Mouse (Mus musculus) stomach, embryonic 14.5 days (tissue): Measurements from ENCODE around the gene AW549877. TPM values are rescaled to one million over a fixed set of nuclear protein-coding genes. Genes with fewer than 3 reads are reported as not detected.
A peak's percentile ranks its signal among the peaks of the same experiment; 100 is the strongest.

Source experiments
- ATAC-seq: fragments of 200-750 bp; cut with Nextera tagmentation; 2 replicates; pipeline ENCODE4 v1.8.0; 2017; ENCODE audit warnings: low read depth, moderate TSS enrichment; ENCODE audit not compliant: insufficient number of reproducible peaks, insufficient read depth, low FRiP score
- H3K27ac ChIP-seq: fragments of 300-500 bp; sonication (generic); 2 replicates; pipeline ENCODE4 v1.5.1; 2014; ENCODE audit warnings: mild to moderate bottlenecking, low read length, moderate library complexity, mixed read lengths
- H3K27me3 ChIP-seq: fragments of 300-500 bp; sonication (generic); 2 replicates; pipeline ENCODE4 v1.6.1; 2014; ENCODE audit warnings: low read length, control low read depth, mixed read lengths; ENCODE audit not compliant: control insufficient read depth, insufficient read depth
- H3K36me3 ChIP-seq: fragments of 300-500 bp; sonication (generic); 2 replicates; pipeline ENCODE4 v1.6.1; 2014; ENCODE audit warnings: mild to moderate bottlenecking, control low read depth, low read length, moderate library complexity, mixed read lengths; ENCODE audit not compliant: control insufficient read depth, insufficient read depth
- H3K4me1 ChIP-seq: fragments of 300-500 bp; sonication (generic); 2 replicates; pipeline ENCODE4 v1.6.1; 2014; ENCODE audit warnings: low read length, control low read depth, mixed read lengths; ENCODE audit not compliant: control insufficient read depth, insufficient read depth
- H3K4me2 ChIP-seq: fragments of 300-500 bp; sonication (generic); replicated peaks from 2 replicates; pipeline ENCODE4 v1.6.1; 2014; ENCODE audit warnings: low read depth, low read length, control low read depth
- H3K4me3 ChIP-seq: fragments of 300-500 bp; sonication (generic); 2 replicates; pipeline ENCODE4 v1.5.1; 2014; ENCODE audit warnings: low read depth, low read length, control low read depth
- H3K9ac ChIP-seq: fragments of 300-500 bp; sonication (generic); replicated peaks from 2 replicates; pipeline ENCODE4 v1.6.1; 2014; ENCODE audit warnings: low read depth, mild to moderate bottlenecking, control low read depth, low read length, moderate library complexity, mixed read lengths
- H3K9me3 ChIP-seq: fragments of 300-500 bp; sonication (generic); 2 replicates; pipeline ENCODE4 v1.6.1; 2016; ENCODE audit warnings: low read depth, low read length, control low read depth; ENCODE audit not compliant: control insufficient read depth
- WGBS: fragments of 180-500 bp; shearing (Covaris S2); extraction: QIAGEN DNeasy Blood & Tissue Kit; methylation state at CpG from one replicate; pipeline ENCODE4 v1.1.7; 2014; 5-methylcytosine and 5-hydroxymethylcytosine counted together
- polyA plus RNA-seq: library from polyadenylated mRNA; unstranded; fragments of >200 nt; fragmentation: Nextera tagmentation; extraction: Ambion mirVana; gene quantifications from 2 replicates; pipeline ENCODE4 v1.2.1, GENCODE M21; 2014

AW549877 gene
- 53.5 and 54.1 TPM in 2 replicates for polyA plus RNA-seq

DNA sequence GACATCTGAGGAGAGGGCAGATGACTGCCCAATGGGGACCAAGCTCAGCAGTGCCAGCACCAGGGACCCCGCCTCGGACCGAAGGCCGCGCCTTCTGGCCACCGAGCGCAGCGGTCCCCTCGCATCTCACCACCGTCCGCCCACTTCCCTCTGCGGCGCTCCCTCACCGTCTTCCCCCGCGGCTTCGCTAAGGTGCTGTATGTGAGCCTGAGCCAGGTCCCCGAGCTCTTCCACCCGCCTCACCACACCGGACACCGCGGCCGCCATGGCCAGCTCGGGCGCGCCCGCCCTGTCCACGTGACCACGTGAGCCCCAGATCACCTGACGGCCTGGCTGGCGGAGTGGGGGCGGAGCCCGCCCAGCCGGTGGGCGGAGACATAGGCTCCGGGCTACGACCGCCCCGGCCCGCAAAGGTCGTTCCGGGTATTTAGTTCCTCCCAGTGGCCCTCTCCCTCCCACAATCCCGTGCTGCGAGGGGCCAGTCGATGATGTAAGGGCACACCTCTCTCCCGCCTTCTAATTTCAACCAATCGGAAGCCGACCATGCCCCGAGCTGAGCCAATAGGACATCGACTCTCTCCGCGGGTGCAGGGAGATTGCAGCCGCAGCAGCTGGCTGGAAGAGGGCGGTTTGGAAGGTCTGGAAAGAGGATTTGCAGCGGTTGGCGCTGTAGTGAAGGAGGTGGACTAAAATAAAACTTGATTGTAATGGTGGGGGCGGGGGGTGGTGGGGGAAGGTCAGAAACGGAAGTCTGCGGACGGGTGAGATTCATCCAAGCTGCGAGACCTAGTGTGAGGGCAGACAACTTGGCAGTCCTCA lies at the start of gene AW549877:
TSS of gene AW549877 (minus strand) at position 297 of the 819 bp plus-strand sequence.
- peak within 1 kb of the TSS; percentile 72 for H3K4me3 ChIP-seq
- WGBS = under 1% methylated on average over 61 of the region's 61 CpGs
- ATAC-seq = peak; percentile 99
- 0 out of 2 replicates have a peak, but pooled peaks cover 2% of the 10 kb centered on the region for H3K4me1 ChIP-seq
- no peaks in the 10 kb centered on the region for H3K9me3 ChIP-seq
- H3K4me2 ChIP-seq = peak within 1 kb of the TSS; percentile 58
- peak within 1 kb of the TSS; percentile 94 for H3K27ac ChIP-seq
- H3K9ac ChIP-seq = peak within 1 kb of the TSS; percentile 72
- H3K36me3 ChIP-seq = peaks cover 14% of the 10 kb centered on the region
- H3K27me3 ChIP-seq = no peaks in the 10 kb centered on the region

GRCm38 (mm10) chr15:4043032-4043471 lies 47.5 kb upstream of the AW549877 start:
- H3K4me1 ChIP-seq = no peaks in the 10 kb centered on the region
- H3K27me3 ChIP-seq = no peaks in the 10 kb centered on the region
- H3K9me3 ChIP-seq = no peaks in the 10 kb centered on the region
- peaks cover 24% of the 10 kb centered on the region for H3K36me3 ChIP-seq
- H3K4me3 ChIP-seq = no peak overlapping the region
- ATAC-seq = no peak
- no peak overlapping the region for H3K27ac ChIP-seq
- H3K9ac ChIP-seq = no peak overlapping the region
- WGBS = 24% methylated on average over 4 of the region's 4 CpGs
- no peak overlapping the region for H3K4me2 ChIP-seq

DNA sequence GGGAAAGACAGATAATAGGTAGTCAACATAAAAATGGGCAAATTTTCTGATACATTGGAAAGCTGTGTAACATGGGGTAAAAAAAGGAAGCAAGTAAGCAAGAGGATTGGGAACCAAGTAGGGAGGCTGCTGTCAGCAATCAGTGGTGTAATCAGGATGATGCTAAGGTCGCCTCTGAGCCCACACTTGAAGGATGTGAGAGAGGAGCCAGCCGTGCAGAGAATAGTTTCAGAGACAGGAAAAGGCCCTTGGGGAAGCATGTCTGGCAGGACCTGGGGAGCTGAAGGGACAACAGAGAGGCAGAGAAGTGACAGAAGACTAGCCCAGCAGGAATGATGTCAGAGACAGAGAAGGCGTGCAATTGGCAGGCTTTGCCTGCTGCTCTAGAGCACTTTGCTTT lies 46.9 kb upstream of the AW549877 start:
- no peaks in the 10 kb centered on the region for H3K9me3 ChIP-seq
- H3K4me1 ChIP-seq = no peaks in the 10 kb centered on the region
- H3K36me3 ChIP-seq = peaks cover 23% of the 10 kb centered on the region
- no peaks in the 10 kb centered on the region for H3K27me3 ChIP-seq
- no peak overlapping the region for H3K4me3 ChIP-seq
- H3K4me2 ChIP-seq = no peak overlapping the region
- no peak for ATAC-seq
- no peak overlapping the region for H3K27ac ChIP-seq
- 70% methylated on average over 3 of the region's 3 CpGs for WGBS
- H3K9ac ChIP-seq = no peak overlapping the region

- WGBS = 69% methylated on average over 3 of the region's 3 CpGs
Measured at GRCm38 (mm10) chr15:4033168-4034004, 37.8 kb upstream of the AW549877 start.

DNA sequence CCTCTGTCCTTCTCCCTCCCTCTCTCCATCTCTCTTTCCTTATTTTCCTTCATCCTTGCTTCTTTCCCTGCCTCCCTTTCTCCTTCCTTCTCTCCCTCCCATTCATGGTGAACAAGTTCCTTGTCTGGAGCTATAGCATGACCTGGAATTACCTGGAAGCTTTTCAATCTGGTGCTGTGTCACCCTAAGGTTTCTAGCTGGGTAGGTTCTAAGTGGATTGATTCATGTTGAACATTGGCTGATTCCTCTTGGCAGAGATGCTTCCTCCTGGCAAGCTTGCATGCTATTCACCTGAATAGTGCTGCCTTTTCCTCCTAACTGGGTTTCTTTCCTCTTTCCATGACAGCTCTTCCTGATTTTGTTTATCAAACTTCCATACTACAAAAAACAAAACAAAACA lies 33.4 kb upstream of the AW549877 start:
- no peaks in the 10 kb centered on the region for H3K9me3 ChIP-seq
- H3K4me3 ChIP-seq = no peak overlapping the region
- H3K27me3 ChIP-seq = no peaks in the 10 kb centered on the region
- H3K27ac ChIP-seq = no peak overlapping the region
- no peaks in the 10 kb centered on the region for H3K36me3 ChIP-seq
- no peak for ATAC-seq
- H3K4me1 ChIP-seq = peaks cover 7% of the 10 kb centered on the region; the same call in 1 of the 2 replicates
- H3K4me2 ChIP-seq = no peak overlapping the region
- H3K9ac ChIP-seq = no peak overlapping the region

More at GRCm38 (mm10) chr15:4033168-4034004, 37.8 kb upstream of the AW549877 start:
- Histone ChIP-seq H3K36me3 (peaks cover 11% of the 10 kb centered on the region; the same call in 1 of the 2 replicates), H3K4me1 (no peaks in the 10 kb centered on the region), H3K9ac (no peak overlapping the region), H3K4me3 (no peak overlapping the region), H3K4me2 (no peak overlapping the region), H3K9me3 (no peaks in the 10 kb centered on the region), H3K27me3 (no peaks in the 10 kb centered on the region), H3K27ac (no peak overlapping the region)
- no peak for ATAC-seq

DNA sequence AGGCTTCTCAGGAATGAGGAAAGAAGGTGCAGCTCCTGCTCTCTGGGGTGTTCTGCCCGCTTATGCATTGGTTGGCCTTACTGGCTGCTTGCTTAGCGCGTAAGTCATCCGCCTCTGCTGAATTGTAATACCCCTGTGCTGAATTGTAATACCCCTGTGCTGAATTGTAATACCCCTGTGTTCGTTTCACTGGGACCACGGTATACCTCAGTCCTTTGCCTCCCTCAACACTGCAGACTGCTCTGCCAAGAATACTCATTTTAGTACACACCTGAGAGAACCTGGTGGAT lies 32.8 kb upstream of the AW549877 start:
- Histone ChIP-seq H3K9ac (no peak overlapping the region), H3K4me3 (no peak overlapping the region), H3K27ac (no peak overlapping the region), H3K9me3 (no peaks in the 10 kb centered on the region), H3K4me1 (peaks cover 7% of the 10 kb centered on the region; the same call in 1 of the 2 replicates), H3K36me3 (no peaks in the 10 kb centered on the region), H3K4me2 (no peak overlapping the region), H3K27me3 (no peaks in the 10 kb centered on the region)
- ATAC-seq = no peak
- WGBS = 82% methylated on average over 6 of the region's 6 CpGs

DNA sequence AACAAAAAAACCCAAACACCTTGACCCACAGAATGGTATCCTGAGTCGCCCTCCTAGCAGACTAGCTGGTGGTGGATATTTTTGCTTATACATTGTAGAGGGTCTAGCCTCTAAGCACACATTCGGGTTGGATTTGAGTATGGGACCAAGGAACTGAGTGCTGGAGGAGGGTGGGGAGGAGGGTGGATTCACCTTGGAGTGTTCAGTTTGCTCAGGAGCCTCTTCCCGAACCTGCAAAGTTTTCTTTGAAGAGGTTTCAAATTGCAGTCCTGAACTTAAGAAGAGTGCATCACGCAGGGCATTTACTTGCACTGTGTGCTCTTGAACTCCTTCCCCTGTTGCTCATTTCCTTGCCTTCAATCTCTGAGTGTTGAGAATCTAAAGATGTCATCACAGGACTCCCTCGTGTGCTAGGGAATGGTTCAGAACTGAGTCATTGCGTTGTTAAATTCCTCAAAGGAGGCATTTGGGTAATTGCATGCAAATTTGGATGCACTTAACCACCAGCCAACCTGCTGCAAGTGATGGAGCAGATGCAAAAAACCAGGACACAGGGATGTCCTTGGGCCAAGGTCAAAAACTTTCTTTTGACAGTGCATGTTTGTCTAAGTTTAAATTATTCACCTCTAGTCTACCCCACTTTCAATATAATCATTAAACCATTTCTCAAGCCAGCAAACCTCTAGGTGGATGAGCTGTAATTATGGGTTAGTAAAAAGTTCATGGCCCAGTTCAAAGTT lies 32.3 kb upstream of the AW549877 start:
- H3K36me3 ChIP-seq = no peaks in the 10 kb centered on the region
- H3K4me1 ChIP-seq = peaks cover 7% of the 10 kb centered on the region; the same call in 1 of the 2 replicates
- peak overlapping the region; percentile 56 for H3K4me2 ChIP-seq
- no peak for ATAC-seq
- peak overlapping the region; percentile 68 for H3K9ac ChIP-seq
- peak overlapping the region; percentile 67 for H3K4me3 ChIP-seq
- H3K27me3 ChIP-seq = no peaks in the 10 kb centered on the region
- 10% methylated on average over 6 of the region's 6 CpGs for WGBS
- no peaks in the 10 kb centered on the region for H3K9me3 ChIP-seq
- peak overlapping the region; percentile 96 for H3K27ac ChIP-seq
